Mouse (Mus musculus) midbrain, postnatal 0 days (tissue): Measurements from ENCODE around the gene Slc45a2. TPM values are rescaled to one million over a fixed set of nuclear protein-coding genes. Genes with fewer than 3 reads are reported as not detected.

Experiments
- ATAC-seq: fragments of 200-750 bp; cut with Nextera tagmentation; 2 replicates; pipeline ENCODE4 v1.8.0; 2017; ENCODE audit warnings: moderate number of reproducible peaks, mild to moderate bottlenecking, moderate TSS enrichment, moderate library complexity; ENCODE audit not compliant: low FRiP score
- DNase-seq: peaks from one replicate; pipeline ENCODE4 v3.0.0-alpha.2; 2015; ENCODE audit warnings: low spot score
- H3K27ac ChIP-seq: fragments of 300-500 bp; sonication (generic); 2 replicates; pipeline ENCODE4 v1.5.1; 2014; ENCODE audit warnings: low read depth, mild to moderate bottlenecking, low read length, mixed read lengths
- H3K27me3 ChIP-seq: fragments of 300-500 bp; sonication (generic); 2 replicates; pipeline ENCODE4 v1.6.1; 2014; ENCODE audit warnings: low read length, control low read depth, mixed read lengths; ENCODE audit not compliant: insufficient read depth
- H3K36me3 ChIP-seq: fragments of 300-500 bp; sonication (generic); 2 replicates; pipeline ENCODE4 v1.6.1; 2014; ENCODE audit warnings: low read length, control low read depth, mixed read lengths; ENCODE audit not compliant: insufficient read depth
- H3K4me1 ChIP-seq: fragments of 300-500 bp; sonication (generic); 2 replicates; pipeline ENCODE4 v1.6.1; 2014; ENCODE audit warnings: mild to moderate bottlenecking, control low read depth, antibody characterized with exemption, low read length, mixed read lengths; ENCODE audit not compliant: insufficient read depth
- H3K4me2 ChIP-seq: fragments of 300-500 bp; sonication (generic); 2 replicates; pipeline ENCODE4 v1.6.1; 2014; ENCODE audit warnings: low read depth, mild to moderate bottlenecking, low read length, mixed read lengths; ENCODE audit not compliant: poor library complexity, severe bottlenecking
- H3K4me3 ChIP-seq: fragments of 300-500 bp; sonication (generic); 2 replicates; pipeline ENCODE4 v1.5.1; 2014; ENCODE audit warnings: low read depth, mild to moderate bottlenecking, low read length, moderate library complexity
- H3K9ac ChIP-seq: fragments of 300-500 bp; sonication (generic); replicated peaks from 2 replicates; pipeline ENCODE4 v1.6.1; 2014; ENCODE audit warnings: mild to moderate bottlenecking, low read length, moderate library complexity, mixed read lengths; ENCODE audit not compliant: poor library complexity, severe bottlenecking
- H3K9me3 ChIP-seq: fragments of 300-500 bp; sonication (generic); 2 replicates; pipeline ENCODE4 v1.6.1; 2016; ENCODE audit warnings: low read length, control low read depth
- CTCF ChIP-seq: IDR thresholded peaks from 2 replicates; pipeline ENCODE4 v1.5.1; 2016; ENCODE audit warnings: antibody characterized with exemption, mild to moderate bottlenecking
- WGBS: fragments of 180-500 bp; shearing (Covaris S2); extraction: QIAGEN DNeasy Blood & Tissue Kit; methylation state at CpG from one replicate; pipeline ENCODE4 v1.1.7; 2014; 5-methylcytosine and 5-hydroxymethylcytosine counted together
- polyA plus RNA-seq: library from polyadenylated mRNA; unstranded; fragments of >200 nt; fragmentation: Nextera tagmentation; extraction: Ambion mirVana; gene quantifications from 2 replicates; pipeline ENCODE4 v1.2.1, GENCODE M21; 2015
- total RNA-seq: library from RNA; depleted of rRNA; stranded (reverse); fragments of >200 nt; gene quantifications from 2 replicates; pipeline ENCODE4 v1.2.3, GENCODE M21; 2014

Gene Slc45a2
- total and polyA plus RNA-seq, 2 experiments from 2014 or later, result not detected

DNA sequence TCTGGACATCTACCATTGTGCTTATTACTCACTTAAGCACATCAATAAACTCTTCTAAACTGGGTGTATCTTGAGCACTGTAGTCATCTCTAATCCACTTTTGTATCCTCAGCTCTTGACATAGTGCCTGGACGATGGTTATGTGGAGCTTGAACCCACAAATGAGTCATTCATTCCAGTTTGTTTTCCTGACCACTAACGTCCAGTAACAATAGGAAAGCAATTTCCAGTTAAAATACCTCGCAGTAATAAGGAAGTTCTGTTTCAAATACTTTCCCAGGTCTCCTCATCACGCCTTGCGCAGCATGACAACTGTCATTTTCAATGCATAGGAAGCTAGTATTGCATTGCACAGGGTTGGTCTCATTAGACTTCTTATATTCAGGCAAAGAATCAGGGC is 42.3 kb downstream of the Slc45a2 start:
- no peaks in the 10 kb centered on the region for H3K36me3 ChIP-seq
- DNase-seq (no peak), ATAC-seq (no peak)
- WGBS, result 86% methylated on average over 5 of the region's 5 CpGs
- H3K9ac ChIP-seq, result no peak overlapping the region
- H3K9me3 ChIP-seq, result no peaks in the 10 kb centered on the region
- H3K4me1 ChIP-seq, result no peaks in the 10 kb centered on the region
- H3K27me3 ChIP-seq, result peaks cover 4% of the 10 kb centered on the region
- H3K4me3 ChIP-seq, result no peak overlapping the region
- no peak for TF ChIP-seq CTCF
- H3K4me2 ChIP-seq, result no peak overlapping the region
- H3K27ac ChIP-seq, result no peak overlapping the region

DNA sequence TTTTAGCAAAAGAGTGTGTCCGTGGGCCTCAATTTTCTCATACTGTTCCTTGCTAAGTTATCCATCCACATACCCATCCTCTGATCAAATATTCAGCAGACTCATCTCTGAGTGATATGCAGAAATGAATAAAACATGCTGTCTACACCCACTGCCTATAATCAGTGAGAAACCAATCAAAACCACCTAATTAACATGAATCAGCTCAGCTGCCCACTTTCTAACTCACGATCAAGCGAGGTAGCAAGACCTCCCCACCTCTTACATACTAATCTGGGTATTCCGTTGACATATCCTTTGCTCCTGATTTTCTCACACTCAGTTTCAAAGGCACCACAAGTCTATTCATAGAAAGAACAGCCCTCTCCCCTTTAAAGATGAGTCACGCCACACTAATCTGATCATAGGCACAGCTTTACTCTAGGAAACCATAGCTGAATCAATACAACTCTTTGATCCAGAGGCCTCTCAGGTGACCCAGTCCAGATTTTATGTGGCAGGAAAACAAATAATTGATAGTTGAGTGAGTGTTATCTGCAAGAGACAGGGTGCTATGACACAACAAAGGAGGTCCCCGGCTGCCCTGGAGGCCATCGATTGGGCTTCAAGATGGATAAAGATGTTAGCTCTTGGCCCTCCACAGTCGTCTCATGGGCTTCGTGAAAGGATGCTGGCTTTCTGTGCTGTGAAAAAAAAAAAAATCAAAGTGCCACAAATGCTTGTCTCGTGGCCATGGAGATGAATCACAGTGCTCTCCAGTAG is 53.3 kb downstream of the Slc45a2 start:
- no peak for ATAC-seq
- 26% methylated on average over 10 of the region's 10 CpGs for WGBS
- no peaks in the 10 kb centered on the region for H3K9me3 ChIP-seq
- H3K27ac ChIP-seq, result no peak overlapping the region
- no peak for TF ChIP-seq CTCF
- no peak overlapping the region for H3K4me2 ChIP-seq
- H3K36me3 ChIP-seq, result no peaks in the 10 kb centered on the region
- no peaks in the 10 kb centered on the region for H3K27me3 ChIP-seq
- no peak overlapping the region for H3K4me3 ChIP-seq
- 0 out of 2 replicates have a peak, but pooled peaks cover 4% of the 10 kb centered on the region for H3K4me1 ChIP-seq
- no peak for DNase-seq
- H3K9ac ChIP-seq, result no peak overlapping the region

GRCm38 (mm10) chr15:11054440-11055080 is 54.0 kb downstream of the Slc45a2 start:
- no peak for ATAC-seq
- 44% methylated on average over 7 of the region's 7 CpGs for WGBS

GRCm38 (mm10) chr15:11062903-11063302 is 62.4 kb downstream of the Slc45a2 start:
- Histone ChIP-seq H3K36me3 (no peaks in the 10 kb centered on the region), H3K27ac (no peak overlapping the region), H3K9ac (no peak overlapping the region), H3K9me3 (no peaks in the 10 kb centered on the region), H3K4me2 (no peak overlapping the region), H3K4me3 (no peak overlapping the region), H3K4me1 (0 out of 2 replicates have a peak, but pooled peaks cover 2% of the 10 kb centered on the region), H3K27me3 (no peaks in the 10 kb centered on the region)
- no peak for DNase-seq
- no peak for TF ChIP-seq CTCF
- ATAC-seq, result no peak
- 95% methylated on average over 1 of the region's 1 CpGs for WGBS

More at GRCm38 (mm10) chr15:11054440-11055080, 54.0 kb downstream of the Slc45a2 start:
- H3K27ac ChIP-seq, result no peak overlapping the region
- H3K27me3 ChIP-seq, result no peaks in the 10 kb centered on the region
- H3K4me2 ChIP-seq, result no peak overlapping the region
- TF ChIP-seq CTCF, result no peak
- H3K9me3 ChIP-seq, result no peaks in the 10 kb centered on the region
- DNase-seq, result no peak
- no peak overlapping the region for H3K4me3 ChIP-seq
- H3K4me1 ChIP-seq, result 0 out of 2 replicates have a peak, but pooled peaks cover 4% of the 10 kb centered on the region
- no peak overlapping the region for H3K9ac ChIP-seq
- H3K36me3 ChIP-seq, result no peaks in the 10 kb centered on the region

- Histone ChIP-seq H3K27ac (no peak overlapping the region), H3K9ac (no peak overlapping the region)
- no peak for ATAC-seq
Measured at GRCm38 (mm10) chr15:11064160-11064557, 63.6 kb downstream of the Slc45a2 start.

More at GRCm38 (mm10) chr15:11064160-11064557, 63.6 kb downstream of the Slc45a2 start:
- WGBS, result 15% methylated on average over 2 of the region's 2 CpGs
- DNase-seq, result no peak
- no peak for TF ChIP-seq CTCF
- Histone ChIP-seq H3K4me1 (0 out of 2 replicates have a peak, but pooled peaks cover 2% of the 10 kb centered on the region), H3K27me3 (no peaks in the 10 kb centered on the region), H3K9me3 (no peaks in the 10 kb centered on the region), H3K4me2 (no peak overlapping the region), H3K4me3 (no peak overlapping the region), H3K36me3 (no peaks in the 10 kb centered on the region)
